Mouse (Mus musculus) spleen, adult 2 months (tissue): ENCODE measurements at regions not wholly inside any gene's neighbourhood (a gene's known extent, or its start where the extent isn't known, plus 50 kb on each side); places are given as distances from the start of the nearest gene placed in this dataset.

Experiments used
- DNase-seq, 2 experiments: peaks; one replicate each; pipeline versions ENCODE4 v3.0.0 to v3.0.0-alpha.2; 2012 to 2021; ENCODE audit warnings: low spot score in 2 of 2, low read depth in 1 of 2
- H3K27ac ChIP-seq: fragments of 200-500 bp; 2 replicates; pipeline ENCODE4 v1.5.1; 2012; ENCODE audit warnings: low read length, inconsistent platforms; ENCODE audit not compliant: insufficient read depth
- H3K27me3 ChIP-seq: fragments of 200-500 bp; 2 replicates; pipeline ENCODE4 v1.6.1; 2012; ENCODE audit warnings: mild to moderate bottlenecking, moderate library complexity, low read length, inconsistent platforms; ENCODE audit not compliant: control insufficient read depth, insufficient read depth
- H3K36me3 ChIP-seq: fragments of 200-500 bp; 2 replicates; pipeline ENCODE4 v1.6.1; 2012; ENCODE audit warnings: mild to moderate bottlenecking, low read length, inconsistent platforms; ENCODE audit not compliant: control insufficient read depth, insufficient read depth
- H3K4me1 ChIP-seq: fragments of 200-500 bp; 2 replicates; pipeline ENCODE4 v1.6.1; 2011; ENCODE audit warnings: inconsistent platforms; ENCODE audit not compliant: control insufficient read depth, insufficient read depth, insufficient read length
- H3K4me3 ChIP-seq: fragments of 200-500 bp; 2 replicates; pipeline ENCODE4 v1.5.1; 2011; ENCODE audit warnings: mild to moderate bottlenecking, inconsistent platforms; ENCODE audit not compliant: insufficient read depth, insufficient read length; ENCODE audit errors: extremely low read depth
- CTCF ChIP-seq: fragments of 200-500 bp; IDR thresholded peaks from 2 replicates; pipeline ENCODE4 v1.5.1; 2011; ENCODE audit warnings: mild to moderate bottlenecking, inconsistent platforms; ENCODE audit not compliant: insufficient read depth, insufficient read length, insufficient replicate concordance; ENCODE audit errors: extremely low read depth
- POLR2A ChIP-seq: fragments of 200-500 bp; IDR thresholded peaks from 2 replicates; pipeline ENCODE4 v1.6.1; 2011; ENCODE audit warnings: low read depth, low read length, inconsistent platforms
- WGBS: fragments of 180-500 bp; shearing (Covaris S2); methylation state at CpG from one replicate; pipeline ENCODE4 v1.1.7; 2018; 5-methylcytosine and 5-hydroxymethylcytosine counted together

GRCm38 (mm10) chr13:54316907-54317306, 54.2 kb upstream of the Cplx2 start:
- 90% methylated on average over 6 of the region's 6 CpGs for WGBS

GRCm38 (mm10) chr13:54318161-54318560, 53.0 kb upstream of the Cplx2 start:
- no peak for TF ChIP-seq CTCF
- no peak for TF ChIP-seq POLR2A
- DNase-seq = no peak
- no peak overlapping the region for H3K4me3 ChIP-seq
- H3K4me1 ChIP-seq = peaks cover 5% of the 10 kb centered on the region; the same call in 1 of the 2 replicates
- no peaks in the 10 kb centered on the region for H3K36me3 ChIP-seq
- WGBS = 88% methylated on average over 4 of the region's 4 CpGs
- no peaks in the 10 kb centered on the region for H3K27me3 ChIP-seq
- no peak overlapping the region for H3K27ac ChIP-seq

More at GRCm38 (mm10) chr13:54316907-54317306, 54.2 kb upstream of the Cplx2 start:
- no peak for DNase-seq
- no peak for TF ChIP-seq POLR2A
- TF ChIP-seq CTCF = no peak
- no peaks in the 10 kb centered on the region for H3K36me3 ChIP-seq
- H3K27me3 ChIP-seq = no peaks in the 10 kb centered on the region
- H3K27ac ChIP-seq = no peak overlapping the region
- H3K4me1 ChIP-seq = no peaks in the 10 kb centered on the region
- no peak overlapping the region for H3K4me3 ChIP-seq

GRCm38 (mm10) chr13:54318601-54319000, 52.5 kb upstream of the Cplx2 start:
- TF ChIP-seq POLR2A = no peak
- no peak for TF ChIP-seq CTCF
- Histone ChIP-seq H3K4me1 (peaks cover 5% of the 10 kb centered on the region; the same call in 1 of the 2 replicates), H3K27me3 (no peaks in the 10 kb centered on the region)

GRCm38 (mm10) chr13:54320212-54320611, 50.9 kb upstream of the Cplx2 start:
- Histone ChIP-seq H3K4me1 (peaks cover 5% of the 10 kb centered on the region; the same call in 1 of the 2 replicates), H3K27me3 (no peaks in the 10 kb centered on the region), H3K27ac (no peak overlapping the region), H3K4me3 (no peak overlapping the region), H3K36me3 (no peaks in the 10 kb centered on the region)
- no peak for DNase-seq
- 51% methylated on average over 9 of the region's 9 CpGs for WGBS
- TF ChIP-seq POLR2A = no peak
- peak; percentile 10; the same call in 1 of the 2 replicates for TF ChIP-seq CTCF

More at GRCm38 (mm10) chr13:54318601-54319000, 52.5 kb upstream of the Cplx2 start:
- Histone ChIP-seq H3K36me3 (no peaks in the 10 kb centered on the region), H3K27ac (no peak overlapping the region), H3K4me3 (no peak overlapping the region)
- WGBS = 82% methylated on average over 5 of the region's 5 CpGs
- DNase-seq = no peak

- no peak for DNase-seq
- Histone ChIP-seq H3K4me1 (peaks cover 5% of the 10 kb centered on the region; the same call in 1 of the 2 replicates), H3K36me3 (no peaks in the 10 kb centered on the region), H3K27me3 (no peaks in the 10 kb centered on the region), H3K27ac (no peak overlapping the region), H3K4me3 (no peak overlapping the region)
- 64% methylated on average over 14 of the region's 14 CpGs for WGBS
- no peak for TF ChIP-seq CTCF
- no peak for TF ChIP-seq POLR2A
These were observed 50.1 kb upstream of the Cplx2 start for GRCm38 (mm10) chr13:54321011-54321410.
